Mouse (Mus musculus): ENCODE results near the gene Pacs2. TPM values are rescaled to one million over a fixed set of nuclear protein-coding genes. Genes with fewer than 3 reads are reported as not detected.

Gene Pacs2
- polyA plus RNA-seq, 1 experiment, result 27.0 TPM

DNA sequence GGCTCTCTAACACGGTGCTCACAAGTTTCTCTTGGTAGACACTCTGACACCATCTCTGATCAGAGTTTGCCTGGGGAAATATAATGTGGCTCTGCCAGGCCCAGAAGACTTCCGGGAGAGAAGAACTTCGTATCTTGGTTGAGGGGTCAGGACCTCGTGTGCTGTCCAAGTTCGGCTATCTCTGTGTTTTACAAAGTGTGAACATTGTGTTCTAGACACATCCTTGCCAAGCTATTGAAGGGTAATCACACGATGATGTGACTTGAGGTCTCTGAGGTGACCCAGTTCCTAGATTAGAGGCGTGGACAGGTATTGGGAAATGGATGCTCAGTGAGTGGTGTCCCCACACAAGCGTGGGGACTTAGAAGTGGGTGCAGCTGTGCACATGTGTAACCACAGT lies 41.8 kb downstream of the Pacs2 start:
- H3K27me3 ChIP-seq (ENCODE audit: control insufficient read depth, insufficient read depth, low read length), result no peaks in the 10 kb centered on the region
- H3K4me1 ChIP-seq (ENCODE audit: control insufficient read depth, insufficient read depth, insufficient read length, low read length), result no peaks in the 10 kb centered on the region
- TF ChIP-seq CTCF (IDR thresholded peaks at IDR 0.05; ENCODE audit: extremely low read depth, insufficient read length, insufficient replicate concordance, low read depth, low read length), result no peak
- TF ChIP-seq POLR2A (IDR thresholded peaks at IDR 0.05; ENCODE audit: low read depth, low read length), result no peak
- WGBS, result 84% methylated on average over 8 of the region's 8 CpGs
- H3K36me3 ChIP-seq (ENCODE audit: control insufficient read depth, insufficient read depth, low read length), result peaks cover 45% of the 10 kb centered on the region
- H3K4me3 ChIP-seq (ENCODE audit: low read depth, low read length), result no peak overlapping the region
- no peak overlapping the region for H3K27ac ChIP-seq (ENCODE audit: insufficient read depth, low read depth, low read length)

DNA sequence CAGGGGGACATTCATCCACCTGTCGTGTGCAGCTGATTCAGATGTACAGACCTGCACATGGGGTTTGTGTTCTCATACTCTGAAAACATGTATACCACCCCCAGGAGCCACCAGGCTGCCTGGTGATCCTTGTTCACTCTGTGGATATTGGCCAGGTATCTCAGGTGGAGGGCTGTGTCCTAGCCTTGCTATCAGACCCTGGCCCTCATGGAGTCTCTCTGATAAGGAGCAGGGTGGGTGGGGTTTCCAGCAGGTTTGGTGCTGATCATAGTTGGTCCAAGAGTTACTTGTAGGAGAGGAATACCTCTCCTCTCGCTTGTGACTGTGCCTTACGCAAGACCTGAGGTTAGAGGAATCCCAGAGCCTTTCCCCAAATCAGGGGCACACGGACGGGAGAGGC lies 45.9 kb downstream of the Pacs2 start:
- WGBS, result 90% methylated on average over 5 of the region's 5 CpGs
- H3K36me3 ChIP-seq (ENCODE audit: control insufficient read depth, insufficient read depth, low read length), result peaks cover 46% of the 10 kb centered on the region
- no peak overlapping the region for H3K4me3 ChIP-seq (ENCODE audit: low read depth, low read length)
- H3K27me3 ChIP-seq (ENCODE audit: control insufficient read depth, insufficient read depth, low read length), result no peaks in the 10 kb centered on the region
- no peaks in the 10 kb centered on the region for H3K4me1 ChIP-seq (ENCODE audit: control insufficient read depth, insufficient read depth, insufficient read length, low read length)
- TF ChIP-seq CTCF (IDR thresholded peaks at IDR 0.05; ENCODE audit: extremely low read depth, insufficient read length, insufficient replicate concordance, low read depth, low read length), result no peak
- no peak for TF ChIP-seq POLR2A (IDR thresholded peaks at IDR 0.05; ENCODE audit: low read depth, low read length)
- no peak overlapping the region for H3K27ac ChIP-seq (ENCODE audit: insufficient read depth, low read depth, low read length)

DNA sequence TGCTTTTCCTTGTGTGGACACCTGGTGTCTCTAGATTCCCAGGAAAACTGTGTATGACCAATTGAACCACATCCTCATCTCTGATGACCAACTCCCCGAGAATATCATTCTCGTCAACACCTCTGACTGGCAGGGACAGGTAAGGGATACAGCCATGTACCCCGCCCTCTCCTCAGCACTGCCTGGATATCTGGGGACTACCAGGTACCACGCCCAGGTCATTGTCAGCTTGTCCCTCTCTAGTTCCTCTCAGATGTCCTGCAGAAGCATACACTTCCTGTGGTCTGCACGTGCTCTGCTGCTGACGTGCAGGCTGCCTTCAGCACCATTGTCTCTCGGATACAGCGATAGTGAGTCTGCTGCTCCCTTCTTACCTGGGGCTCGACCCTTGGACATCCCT lies 47.3 kb downstream of the Pacs2 start:
- 86% methylated on average over 9 of the region's 9 CpGs for WGBS
- Histone ChIP-seq H3K36me3 (ENCODE audit: control insufficient read depth, insufficient read depth, low read length) (peaks cover 46% of the 10 kb centered on the region), H3K4me3 (ENCODE audit: low read depth, low read length) (no peak overlapping the region), H3K4me1 (ENCODE audit: control insufficient read depth, insufficient read depth, insufficient read length, low read length) (no peaks in the 10 kb centered on the region), H3K27ac (ENCODE audit: insufficient read depth, low read depth, low read length) (no peak overlapping the region), H3K27me3 (ENCODE audit: control insufficient read depth, insufficient read depth, low read length) (no peaks in the 10 kb centered on the region)
- TF ChIP-seq CTCF (IDR thresholded peaks at IDR 0.05; ENCODE audit: extremely low read depth, insufficient read length, insufficient replicate concordance, low read depth, low read length), result no peak
- TF ChIP-seq POLR2A (IDR thresholded peaks at IDR 0.05; ENCODE audit: low read depth, low read length), result no peak

DNA sequence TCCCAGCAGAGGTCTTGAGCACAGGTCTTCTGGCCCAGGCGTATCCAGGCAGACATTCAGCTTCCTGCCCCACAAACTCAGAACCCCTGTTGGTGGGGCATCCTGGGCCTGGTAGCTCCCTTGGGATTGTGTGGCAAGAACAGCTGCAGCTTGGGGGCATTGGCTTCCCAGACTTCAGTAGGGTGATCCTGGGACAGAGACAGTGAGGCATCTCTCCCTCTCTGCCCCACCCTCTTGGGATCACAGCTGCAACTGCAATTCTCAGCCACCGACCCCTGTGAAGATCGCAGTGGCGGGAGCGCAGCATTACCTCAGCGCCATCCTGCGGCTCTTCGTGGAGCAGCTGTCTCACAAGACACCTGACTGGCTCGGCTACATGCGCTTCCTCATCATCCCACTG lies 47.9 kb downstream of the Pacs2 start:
- H3K4me3 ChIP-seq (ENCODE audit: low read depth, low read length), result no peak overlapping the region
- H3K27me3 ChIP-seq (ENCODE audit: control insufficient read depth, insufficient read depth, low read length), result no peaks in the 10 kb centered on the region
- H3K27ac ChIP-seq (ENCODE audit: insufficient read depth, low read depth, low read length), result no peak overlapping the region
- H3K36me3 ChIP-seq (ENCODE audit: control insufficient read depth, insufficient read depth, low read length), result peaks cover 40% of the 10 kb centered on the region
- TF ChIP-seq POLR2A (IDR thresholded peaks at IDR 0.05; ENCODE audit: low read depth, low read length), result no peak
- TF ChIP-seq CTCF (IDR thresholded peaks at IDR 0.05; ENCODE audit: extremely low read depth, insufficient read length, insufficient replicate concordance, low read depth, low read length), result no peak
- H3K4me1 ChIP-seq (ENCODE audit: control insufficient read depth, insufficient read depth, insufficient read length, low read length), result no peaks in the 10 kb centered on the region
- WGBS, result 92% methylated on average over 10 of the region's 10 CpGs

DNA sequence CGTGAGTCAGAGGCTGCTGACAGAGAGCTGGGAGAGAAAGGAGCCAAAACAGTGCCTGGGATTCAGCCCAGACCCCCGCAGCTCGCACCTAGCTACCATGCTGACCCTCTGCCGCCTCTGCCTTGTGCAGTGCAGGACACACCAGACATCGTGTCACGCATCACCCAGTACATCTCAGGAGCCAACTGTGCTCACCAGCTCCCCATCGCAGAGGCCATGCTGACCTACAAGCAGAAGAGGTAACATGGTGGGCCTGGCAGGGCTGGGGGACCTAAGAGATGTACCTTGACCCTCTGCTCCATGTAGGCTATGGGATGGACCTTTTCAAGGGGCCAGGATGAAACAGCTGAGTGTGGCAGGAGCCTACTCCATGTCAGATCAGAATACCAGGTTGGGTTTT lies 49.4 kb downstream of the Pacs2 start:
- Histone ChIP-seq H3K4me3 (ENCODE audit: low read depth, low read length) (no peak overlapping the region), H3K36me3 (ENCODE audit: control insufficient read depth, insufficient read depth, low read length) (peaks cover 29% of the 10 kb centered on the region), H3K27me3 (ENCODE audit: control insufficient read depth, insufficient read depth, low read length) (no peaks in the 10 kb centered on the region), H3K27ac (ENCODE audit: insufficient read depth, low read depth, low read length) (no peak overlapping the region), H3K4me1 (ENCODE audit: control insufficient read depth, insufficient read depth, insufficient read length, low read length) (no peaks in the 10 kb centered on the region)
- TF ChIP-seq CTCF (IDR thresholded peaks at IDR 0.05; ENCODE audit: extremely low read depth, insufficient read length, insufficient replicate concordance, low read depth, low read length) (no peak), POLR2A (IDR thresholded peaks at IDR 0.05; ENCODE audit: low read depth, low read length) (no peak)
- 99% methylated on average over 7 of the region's 7 CpGs for WGBS

DNA sequence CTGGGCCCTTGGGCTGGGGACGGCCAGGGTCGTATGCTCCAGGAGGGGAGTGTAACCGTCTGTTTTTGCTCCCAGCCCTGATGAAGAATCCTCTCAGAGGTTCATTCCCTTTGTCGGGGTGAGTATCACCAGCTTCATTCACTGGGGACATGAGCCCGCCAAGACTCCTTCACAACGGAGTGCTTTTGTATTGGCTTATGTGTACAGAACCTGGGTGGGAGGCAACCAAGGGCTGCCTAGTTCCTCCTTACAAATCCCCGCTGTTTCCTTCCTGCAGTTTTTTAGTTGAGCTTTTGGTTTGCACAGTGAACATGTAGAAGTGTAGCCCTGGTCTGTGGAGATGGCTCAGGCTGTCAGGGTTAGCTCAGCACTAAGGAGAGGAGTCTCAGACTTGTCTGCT lies 53.7 kb downstream of the Pacs2 start:
- no peak overlapping the region for H3K4me3 ChIP-seq (ENCODE audit: low read depth, low read length)
- no peaks in the 10 kb centered on the region for H3K27me3 ChIP-seq (ENCODE audit: control insufficient read depth, insufficient read depth, low read length)
- TF ChIP-seq POLR2A (IDR thresholded peaks at IDR 0.05; ENCODE audit: low read depth, low read length) (no peak), CTCF (IDR thresholded peaks at IDR 0.05; ENCODE audit: extremely low read depth, insufficient read length, insufficient replicate concordance, low read depth, low read length) (no peak)
- no peak overlapping the region for H3K27ac ChIP-seq (ENCODE audit: insufficient read depth, low read depth, low read length)
- H3K36me3 ChIP-seq (ENCODE audit: control insufficient read depth, insufficient read depth, low read length), result peaks cover 18% of the 10 kb centered on the region
- H3K4me1 ChIP-seq (ENCODE audit: control insufficient read depth, insufficient read depth, insufficient read length, low read length), result no peaks in the 10 kb centered on the region
- WGBS, result 92% methylated on average over 7 of the region's 7 CpGs

DNA sequence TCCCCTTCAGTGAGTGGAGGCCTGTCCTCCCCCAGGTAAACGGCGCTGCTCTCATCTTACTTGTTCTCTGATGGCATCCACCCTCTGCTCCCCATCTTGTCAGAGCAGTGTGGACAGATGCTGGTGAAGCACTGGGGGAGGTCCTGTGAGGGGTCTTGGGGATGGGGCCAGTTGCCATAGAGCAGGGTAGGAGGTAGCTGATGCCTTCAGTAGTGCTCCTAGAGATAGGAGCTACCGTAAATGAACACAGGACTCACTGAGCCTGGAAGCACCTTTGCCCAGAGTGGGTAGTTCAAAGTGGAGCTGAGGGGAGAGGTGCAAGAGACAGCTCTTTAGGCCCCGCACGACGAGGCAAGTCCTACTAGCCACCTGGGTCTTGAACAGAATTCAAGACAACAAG lies 55.1 kb downstream of the Pacs2 start:
- peaks cover 14% of the 10 kb centered on the region for H3K36me3 ChIP-seq (ENCODE audit: control insufficient read depth, insufficient read depth, low read length)
- no peak for TF ChIP-seq CTCF (IDR thresholded peaks at IDR 0.05; ENCODE audit: extremely low read depth, insufficient read length, insufficient replicate concordance, low read depth, low read length)
- no peak for TF ChIP-seq POLR2A (IDR thresholded peaks at IDR 0.05; ENCODE audit: low read depth, low read length)
- H3K27me3 ChIP-seq (ENCODE audit: control insufficient read depth, insufficient read depth, low read length), result no peaks in the 10 kb centered on the region
- H3K4me1 ChIP-seq (ENCODE audit: control insufficient read depth, insufficient read depth, insufficient read length, low read length), result peaks cover 2% of the 10 kb centered on the region; the same call in 1 of the 2 replicates
- WGBS, result 93% methylated on average over 6 of the region's 6 CpGs
- no peak overlapping the region for H3K4me3 ChIP-seq (ENCODE audit: low read depth, low read length)
- H3K27ac ChIP-seq (ENCODE audit: insufficient read depth, low read depth, low read length), result no peak overlapping the region

DNA sequence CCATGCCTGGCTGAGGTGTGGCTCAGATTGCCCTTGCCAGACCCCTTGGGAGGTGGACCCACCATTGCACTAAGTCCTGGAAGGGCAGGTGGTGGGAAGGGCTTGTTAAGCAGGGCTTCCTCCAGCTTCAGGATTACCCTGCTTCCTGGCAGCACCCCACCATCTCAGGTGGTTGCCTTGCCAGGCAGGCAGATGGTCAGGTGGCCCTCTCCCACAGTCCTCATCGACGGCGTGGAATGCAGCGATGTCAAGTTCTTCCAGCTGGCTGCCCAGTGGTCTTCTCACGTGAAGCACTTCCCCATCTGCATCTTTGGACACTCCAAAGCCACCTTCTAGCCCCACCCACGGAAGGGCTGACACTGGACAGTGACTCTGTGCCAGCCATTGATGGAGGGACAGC lies 57.0 kb downstream of the Pacs2 start:
- TF ChIP-seq CTCF (IDR thresholded peaks at IDR 0.05; ENCODE audit: extremely low read depth, insufficient read length, insufficient replicate concordance, low read depth, low read length) (no peak), POLR2A (IDR thresholded peaks at IDR 0.05; ENCODE audit: low read depth, low read length) (no peak)
- Histone ChIP-seq H3K27ac (ENCODE audit: insufficient read depth, low read depth, low read length) (no peak overlapping the region), H3K36me3 (ENCODE audit: control insufficient read depth, insufficient read depth, low read length) (peaks cover 14% of the 10 kb centered on the region), H3K4me3 (ENCODE audit: low read depth, low read length) (no peak overlapping the region), H3K27me3 (ENCODE audit: control insufficient read depth, insufficient read depth, low read length) (no peaks in the 10 kb centered on the region), H3K4me1 (ENCODE audit: control insufficient read depth, insufficient read depth, insufficient read length, low read length) (peaks cover 5% of the 10 kb centered on the region; the same call in 1 of the 2 replicates)
- 89% methylated on average over 6 of the region's 6 CpGs for WGBS
